Mouse (Mus musculus) gastrocnemius, postnatal 14 days (tissue): ENCODE data around the gene Zkscan17. TPM values are rescaled to one million over a fixed set of nuclear protein-coding genes. Genes with fewer than 3 reads are reported as not detected.
"Not testable (repeated sequence)": the region's sequence is repeated elsewhere in the genome, so short reads cannot be mapped to it uniquely, and the experiment has no call there.

Experiments used
- DNase-seq: peaks from one replicate; pipeline ENCODE4 v3.0.0; 2021; ENCODE audit warnings: mixed read lengths
- intact Hi-C: fragments of 180-260 bp; cut with DNase I; formaldehyde crosslinking; loops from one replicate; pipeline ENCODE4 v1.15.1; 2025; ENCODE audit warnings: low total_unique reads
- long read RNA-seq, 2 experiments: library from polyadenylated mRNA; stranded (forward); transcript quantifications; one replicate each; pipeline ENCODE4 v2.0.0; 2021
- total RNA-seq, 2 experiments: library from RNA; stranded (reverse); gene quantifications; 2 replicates each; pipeline ENCODE4 v1.2.3; 2021

Gene Zkscan17
- 10 to 100 TPM; 12.1 to 15.4 TPM for total RNA-seq
- long read RNA-seq, experiment 1, full-length matches to known transcripts, result 2 of 11 reads
- long read RNA-seq, experiment 1, partial matches to known transcripts, result 5 of 11 reads
- long read RNA-seq, experiment 1, other reads (novel, unspliced or antisense), result 4 of 11 reads
- long read RNA-seq, experiment 2, full-length matches to known transcripts, result 2 of 8 reads
- long read RNA-seq, experiment 2, partial matches to known transcripts, result 1 of 8 reads
- long read RNA-seq, experiment 2, other reads (novel, unspliced or antisense), result 5 of 8 reads

DNA sequence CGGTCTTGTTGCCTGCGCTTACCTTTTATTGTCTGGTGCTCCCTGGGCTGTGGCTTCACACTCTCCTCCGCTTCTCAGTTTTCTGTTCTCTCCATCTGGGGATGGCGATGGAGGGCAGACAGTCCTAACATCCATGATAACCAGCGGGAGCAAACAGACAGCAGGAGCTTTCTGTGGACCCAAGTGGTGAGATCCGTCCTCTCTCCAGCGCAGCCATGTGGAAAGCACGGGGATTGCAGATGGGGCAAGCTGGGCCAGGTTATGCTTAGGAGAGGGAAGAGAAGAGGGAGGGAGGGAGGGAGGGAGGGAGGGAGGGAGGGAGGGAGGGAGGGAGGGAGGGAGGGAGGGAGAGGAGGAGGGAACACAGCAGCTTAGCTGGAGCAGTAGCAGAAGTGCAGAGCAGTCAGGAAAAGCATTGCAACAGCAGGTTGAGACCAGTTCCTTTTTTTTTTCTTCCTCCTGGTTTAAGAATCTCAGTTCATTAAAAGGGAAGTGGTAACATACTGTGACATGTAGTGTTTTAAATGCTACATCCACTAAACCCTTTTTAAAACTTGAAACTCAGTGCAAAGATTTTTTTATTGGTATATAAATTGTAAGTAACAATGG lies at the start of gene Zkscan17:
Gene Zkscan17, minus strand, starts transcription at position 280 of the 609 bp plus-strand sequence.
- intact Hi-C loops, result loop anchor here (5.0 kb wide), 1 partner anchor 41 kb away; no protein-coding TSS in a partner anchor
- no peak for DNase-seq

DNA sequence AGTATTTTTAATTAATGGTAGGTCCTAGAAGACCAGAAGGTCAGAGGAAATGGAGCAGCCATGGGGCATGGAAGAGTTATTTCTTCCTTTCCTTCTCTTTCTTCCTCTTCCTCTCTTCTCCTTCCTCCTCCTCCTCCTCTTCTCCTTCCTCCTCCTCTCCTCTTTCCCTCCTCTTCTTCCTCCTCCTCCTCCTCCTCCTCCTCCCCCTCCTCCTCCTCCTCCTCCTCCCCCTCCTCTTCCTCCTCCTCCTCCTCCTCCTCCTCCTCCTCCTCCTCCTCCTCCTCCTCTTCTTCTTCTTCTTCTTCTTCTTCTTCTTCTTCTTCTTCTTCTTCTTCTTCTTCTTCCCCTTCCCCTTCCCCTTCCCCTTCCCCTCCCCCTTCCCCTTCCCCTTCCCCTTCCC lies 49.6 kb upstream of the Zkscan17 start, which contains the start of gene Olfr222:
Gene Olfr222, minus strand, starts transcription at position 101 of the 400 bp plus-strand sequence.
- DNase-seq, intact Hi-C loops: not testable (repeated sequence)

DNA sequence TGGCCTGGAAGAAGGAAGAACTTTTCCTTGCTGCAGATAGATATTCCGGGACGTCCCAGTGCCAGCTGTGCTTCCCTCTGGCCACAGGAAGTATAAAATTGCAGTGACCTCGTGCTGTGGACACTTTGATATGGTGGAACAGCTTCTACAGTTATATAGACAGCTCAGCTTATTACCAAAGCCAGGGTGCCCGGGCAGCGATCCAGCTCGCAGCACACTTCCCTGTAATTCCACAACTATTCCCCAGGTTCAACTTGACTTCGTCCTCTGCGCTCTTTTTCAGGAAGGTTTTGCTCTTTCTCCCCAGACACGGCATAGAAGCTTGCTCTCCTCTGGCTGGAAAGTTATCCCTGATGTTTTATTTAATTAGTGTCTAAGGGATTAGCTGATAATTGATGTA lies 49.2 kb upstream of the Zkscan17 start:
- intact Hi-C loops, result no loop called here
- DNase-seq, result no peak

DNA sequence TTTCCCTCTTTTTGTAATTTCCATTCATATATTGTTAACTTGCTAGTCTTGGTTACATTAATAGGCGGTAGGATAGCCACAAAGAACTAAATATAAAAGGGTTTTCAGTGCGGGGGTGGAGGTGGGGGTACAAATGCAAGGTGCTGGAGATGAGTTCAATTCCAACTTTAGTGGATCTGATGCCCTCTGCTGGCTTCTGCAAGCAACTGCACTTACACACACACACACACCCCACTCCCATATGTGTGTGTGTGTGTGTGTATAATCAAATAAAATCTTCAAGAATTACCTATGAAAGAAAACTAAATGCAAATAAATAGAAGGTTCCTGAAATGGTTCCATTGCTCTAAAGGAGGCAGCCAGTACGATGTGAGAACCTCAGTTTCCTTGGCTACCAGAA lies 42.8 kb upstream of the Zkscan17 start:
- intact Hi-C loops, result loop anchor here (5.0 kb wide), 1 partner anchor 42 kb away; the partner anchor contains the start of gene Zkscan17
- DNase-seq, result no peak

GRCm38 (mm10) chr11:59562837-59563236 lies 36.3 kb upstream of the Zkscan17 start:
- DNase-seq, result no peak
- intact Hi-C loops, result no loop called here

DNA sequence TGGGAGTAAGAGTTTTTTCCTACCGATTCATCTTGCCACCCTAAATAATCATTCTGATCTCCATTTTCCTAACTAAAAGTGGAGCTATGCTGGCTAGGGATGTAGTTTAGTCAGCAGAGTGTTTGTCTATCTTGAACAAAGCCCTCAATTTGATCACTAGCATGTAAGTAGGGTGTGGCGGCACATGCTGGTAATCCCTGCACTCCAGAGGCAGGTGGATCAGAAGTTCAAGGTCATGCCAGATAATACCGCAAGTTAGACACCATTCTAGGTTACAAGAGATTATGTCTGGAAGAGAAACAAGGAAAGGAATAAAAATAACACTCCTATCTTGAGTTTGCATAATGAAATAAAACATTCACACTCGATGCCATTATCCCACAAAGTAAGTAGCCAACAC lies 35.8 kb upstream of the Zkscan17 start:
- DNase-seq, result no peak
- intact Hi-C loops, result no loop called here

GRCm38 (mm10) chr11:59560906-59561305 lies 34.4 kb upstream of the Zkscan17 start:
- DNase-seq, result no peak
- intact Hi-C loops, result no loop called here

DNA sequence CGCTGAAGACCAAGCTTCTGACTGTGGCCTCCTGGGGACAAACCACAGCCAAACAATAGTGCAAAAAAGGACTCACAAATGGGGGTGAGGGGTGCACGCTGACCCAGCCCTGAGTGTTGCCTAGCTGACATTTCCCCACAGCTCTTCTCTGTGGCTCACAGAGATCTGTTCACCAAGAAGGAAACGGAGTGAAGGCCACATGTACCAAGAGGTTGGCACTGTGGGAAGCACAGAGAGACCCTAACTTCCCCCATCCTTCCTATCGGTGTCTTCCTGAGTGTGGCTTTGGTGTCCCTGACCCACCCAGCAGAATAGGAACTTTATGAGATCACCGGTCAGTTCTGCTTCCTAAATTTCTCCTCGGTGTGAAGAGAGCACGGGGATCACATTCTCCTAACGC lies 28.0 kb upstream of the Zkscan17 start:
- intact Hi-C loops, result no loop called here
- no peak for DNase-seq

DNA sequence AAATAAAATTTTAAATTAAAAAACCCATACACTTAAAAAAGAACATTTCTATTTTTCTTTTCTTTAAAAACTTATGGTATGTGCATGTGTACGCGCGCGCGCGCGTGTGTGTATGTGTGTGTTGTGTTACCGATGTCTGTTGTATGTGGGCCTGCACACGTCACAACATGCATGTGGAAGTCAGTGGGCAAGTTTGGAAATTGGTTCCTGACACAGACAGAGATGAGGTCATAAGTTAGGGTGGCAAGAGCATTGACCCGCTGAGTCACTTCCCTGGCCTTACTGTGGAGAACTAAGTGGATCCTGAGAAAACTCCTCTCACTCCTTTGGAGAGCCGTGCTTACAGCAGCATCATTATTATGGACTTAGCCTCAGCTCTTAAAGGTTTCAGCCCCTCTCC lies 27.6 kb upstream of the Zkscan17 start:
- intact Hi-C loops, result no loop called here
- DNase-seq, result no peak

- intact Hi-C loops, result no loop called here
- no peak for DNase-seq
Measured at GRCm38 (mm10) chr11:59544005-59544404, 17.5 kb upstream of the Zkscan17 start.

- intact Hi-C loops, result no loop called here
- DNase-seq, result no peak
Measured at GRCm38 (mm10) chr11:59543376-59543775, 16.8 kb upstream of the Zkscan17 start.

- no peak for DNase-seq
- intact Hi-C loops, result no loop called here
Measured at GRCm38 (mm10) chr11:59542442-59542841, 15.9 kb upstream of the Zkscan17 start.

DNA sequence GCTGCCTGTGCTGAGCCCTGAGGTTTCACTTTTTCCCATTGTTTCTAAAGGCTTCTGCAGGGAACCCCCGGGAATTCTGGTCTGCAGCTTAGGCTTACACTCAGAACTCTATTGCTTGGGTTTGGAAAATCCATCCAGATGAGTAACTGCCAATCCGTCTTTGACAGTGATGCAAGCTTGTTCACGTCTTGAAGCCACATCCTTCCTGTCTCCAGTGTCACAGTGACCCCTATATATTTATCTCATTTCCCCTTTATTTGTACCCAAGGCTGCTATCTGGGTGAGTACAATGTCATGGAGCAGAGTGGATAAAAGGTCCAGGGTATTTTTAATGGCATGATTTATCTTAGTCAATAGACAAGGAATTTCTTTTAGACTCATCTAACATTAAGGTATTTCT lies 14.8 kb upstream of the Zkscan17 start, which contains the start of gene Nlrp3:
Gene Nlrp3, plus strand, starts transcription at position 245 of the 400 bp plus-strand sequence.
- intact Hi-C loops, result no loop called here

DNA sequence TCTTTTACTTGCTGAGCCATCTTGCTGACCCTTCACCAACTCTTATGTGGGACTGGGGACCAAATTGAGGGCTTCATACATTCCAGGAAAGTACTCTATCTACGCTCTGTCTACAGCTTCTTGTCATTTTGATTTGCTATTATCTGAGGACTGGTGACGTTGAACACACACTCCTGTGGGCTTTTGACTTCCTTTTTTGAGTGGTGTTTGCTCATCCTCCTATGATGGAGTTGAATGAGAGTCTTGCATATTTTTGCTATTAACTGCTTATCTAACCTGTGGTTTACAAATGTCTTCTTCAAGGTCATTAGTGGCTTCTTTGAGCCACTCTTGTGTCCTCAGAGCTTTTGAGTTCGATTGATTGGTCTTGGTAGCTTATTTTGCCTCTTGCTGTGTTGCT lies 13.6 kb upstream of the Zkscan17 start:
- no peak for DNase-seq
- intact Hi-C loops, result no loop called here

More for the DNA sequence above, 14.8 kb upstream of the Zkscan17 start, which contains the start of gene Nlrp3:
- no peak for DNase-seq

DNA sequence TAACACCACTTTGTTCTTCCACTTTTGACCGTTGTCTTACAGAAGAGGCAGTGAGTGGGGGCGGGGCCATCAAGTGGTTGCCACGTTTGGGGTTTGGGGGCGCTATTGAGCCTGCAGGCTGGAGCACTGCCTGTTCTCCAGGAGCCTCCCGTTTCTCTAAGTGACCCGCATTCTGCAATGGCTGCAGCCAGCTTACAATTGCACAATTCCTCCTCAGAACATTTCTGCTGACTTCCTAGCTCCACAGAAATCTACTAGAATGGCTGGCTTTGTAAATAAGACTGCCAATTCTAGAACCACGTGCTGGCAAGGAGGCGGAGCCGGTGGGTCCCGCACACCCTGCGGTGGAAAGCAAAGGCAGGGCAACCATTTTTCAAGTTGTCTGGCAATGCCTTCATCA lies 11.8 kb upstream of the Zkscan17 start:
- intact Hi-C loops, result no loop called here

GRCm38 (mm10) chr11:59537218-59538130 lies 10.9 kb upstream of the Zkscan17 start:
- peak; percentile 27 for DNase-seq
- intact Hi-C loops, result no loop called here

More for the DNA sequence above, 11.8 kb upstream of the Zkscan17 start:
- DNase-seq, result peak; percentile 74

- intact Hi-C loops, result no loop called here
- no peak for DNase-seq
Measured at GRCm38 (mm10) chr11:59531562-59531961, 5.0 kb upstream of the Zkscan17 start.

DNA sequence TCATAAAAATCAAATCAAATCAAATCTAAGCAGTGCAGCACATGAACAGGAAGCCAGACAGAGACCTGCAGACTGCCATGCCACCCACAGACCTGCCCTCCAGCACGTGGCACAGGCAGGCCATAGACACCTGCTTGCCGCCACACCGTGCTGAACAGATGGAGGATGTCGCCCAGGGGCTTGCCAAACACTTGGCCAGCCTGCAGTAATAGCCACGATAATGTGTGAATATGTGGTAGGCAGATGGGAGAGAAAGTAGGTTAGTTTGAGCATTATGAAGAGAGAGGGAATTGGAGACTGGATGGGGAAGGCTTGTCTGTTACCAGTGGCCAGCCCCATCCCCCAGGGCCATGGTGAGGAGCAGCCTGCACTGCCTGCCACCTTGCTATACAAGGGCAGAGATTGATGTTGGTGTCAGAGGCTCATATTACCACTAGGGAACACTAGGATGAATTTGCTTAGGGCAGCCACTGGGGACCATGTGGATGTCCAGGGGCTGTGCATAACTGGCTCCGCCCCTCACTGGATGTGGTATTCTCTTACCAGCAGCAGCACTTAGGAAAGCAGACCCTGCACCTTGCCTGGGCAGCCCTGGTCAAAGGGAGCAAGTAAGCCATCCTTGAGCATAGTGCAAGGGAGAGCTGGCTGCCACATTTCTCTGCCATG lies 4.5 kb upstream of the Zkscan17 start:
- intact Hi-C loops, result no loop called here
- no peak for DNase-seq

DNA sequence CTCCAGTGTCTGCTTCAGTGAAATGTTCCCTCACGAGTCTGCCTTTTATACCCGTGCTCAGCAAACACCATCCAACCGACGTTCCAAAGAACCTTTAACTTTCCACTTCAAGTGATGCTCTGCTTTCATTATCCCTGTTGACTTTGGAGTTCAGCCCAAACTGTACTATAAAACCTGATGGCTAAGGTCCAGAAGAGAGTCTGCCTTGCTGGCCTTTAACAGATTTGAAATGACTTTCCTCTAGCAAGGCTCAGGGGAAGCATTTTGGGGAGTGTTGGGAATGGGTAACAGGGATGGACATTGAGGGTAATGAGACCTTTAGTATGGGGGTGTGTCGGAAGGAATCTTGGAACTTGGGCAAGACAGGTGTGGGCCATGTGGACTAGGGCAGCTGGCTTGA lies 3.7 kb upstream of the Zkscan17 start:
- no peak for DNase-seq
- intact Hi-C loops, result no loop called here
